8 mouse cellular contexts compared by ENCODE assay signal in genomic region chr7:30562526-30563116, GRCm38 (mm10). TPM values are rescaled to one million over a fixed set of nuclear protein-coding genes. Genes with fewer than 3 reads are reported as not detected.
DNase-seq lines count a peak whose midpoint lies in the region; ATAC-seq lines count a peak whose summit lies in the region.

No protein-coding gene starts in this region.

- WGBS in heart, embryonic 10.5 days, result under 1% methylated on average over 27 of the region's 27 CpGs
- WGBS in hindbrain, embryonic 11.5 days, result 3% methylated on average over 27 of the region's 27 CpGs
- 4% methylated on average over 27 of the region's 27 CpGs for WGBS in midbrain, embryonic 10.5 days

- H3K4me3 ChIP-seq in heart, embryonic 10.5 days, result peak overlapping the region; percentile 79
- peak overlapping the region; percentile 76 for H3K4me3 ChIP-seq in hindbrain, embryonic 11.5 days (ENCODE audit: low read depth, low read length)
- peak overlapping the region; percentile 71 for H3K4me3 ChIP-seq in midbrain, embryonic 10.5 days

- H3K27ac ChIP-seq in heart, embryonic 10.5 days, result peak overlapping the region; percentile 95
- H3K27ac ChIP-seq in hindbrain, embryonic 11.5 days (ENCODE audit: low read depth, low read length), result 0 out of 2 replicates have a peak overlapping the region, but pooled peaks have one; percentile 37
- peak overlapping the region; percentile 93 for H3K27ac ChIP-seq in midbrain, embryonic 10.5 days (replicated peaks)

- H3K9ac ChIP-seq in hindbrain, embryonic 11.5 days (ENCODE audit: low read depth, low read length), result peak overlapping the region; percentile 54

- H3K36me3 ChIP-seq in heart, embryonic 10.5 days, result peaks cover 38% of the 10 kb centered on the region
- H3K36me3 ChIP-seq in hindbrain, embryonic 11.5 days (ENCODE audit: control insufficient read depth, insufficient read depth, low read length), result no peaks in the 10 kb centered on the region
- H3K36me3 ChIP-seq in midbrain, embryonic 10.5 days, result peaks cover 39% of the 10 kb centered on the region

- no peaks in the 10 kb centered on the region for H3K27me3 ChIP-seq in heart, embryonic 10.5 days (ENCODE audit: insufficient read depth, poor library complexity, severe bottlenecking)
- H3K27me3 ChIP-seq in hindbrain, embryonic 11.5 days (ENCODE audit: control insufficient read depth, insufficient read depth, low read length), result no peaks in the 10 kb centered on the region
- H3K27me3 ChIP-seq in midbrain, embryonic 10.5 days (ENCODE audit: low read depth, poor library complexity, severe bottlenecking), result no peaks in the 10 kb centered on the region

- ATAC-seq in hindbrain, embryonic 11.5 days (ENCODE audit: low FRiP score), result peak; percentile 24; the same call in 1 of the 2 replicates

- H3K4me1 ChIP-seq in heart, embryonic 10.5 days, result peaks cover 20% of the 10 kb centered on the region
- H3K4me1 ChIP-seq in hindbrain, embryonic 11.5 days (replicated peaks; ENCODE audit: control insufficient read depth, insufficient read depth, low read length), result no peaks in the 10 kb centered on the region; the same call in 1 of the 2 replicates
- peaks cover 33% of the 10 kb centered on the region for H3K4me1 ChIP-seq in midbrain, embryonic 10.5 days

- H3K9me3 ChIP-seq in heart, embryonic 10.5 days, result no peaks in the 10 kb centered on the region
- no peaks in the 10 kb centered on the region for H3K9me3 ChIP-seq in hindbrain, embryonic 11.5 days (ENCODE audit: control insufficient read depth, low read length)
- no peaks in the 10 kb centered on the region for H3K9me3 ChIP-seq in midbrain, embryonic 10.5 days (replicated peaks)

- H3K4me2 ChIP-seq in hindbrain, embryonic 11.5 days (replicated peaks; ENCODE audit: low read depth, low read length), result peak overlapping the region; percentile 58

- DNase-seq in heart, embryonic 10.5 days (ENCODE audit: low spot score), result no peak
- DNase-seq in heart, postnatal 10 days, result no peak
- DNase-seq in thymus, postnatal 4 days, result peak; percentile 45
- no peak for DNase-seq in thymus, postnatal 0 days (ENCODE audit: low spot score)
- DNase-seq in hindbrain, embryonic 11.5 days (ENCODE audit: low spot score), result peak; percentile 46
- peak; percentile 33 for DNase-seq in midbrain, embryonic 10.5 days (ENCODE audit: low spot score)
- no peak for DNase-seq in retina, postnatal 1 day
- DNase-seq in frontal cortex, postnatal 36 days (ENCODE audit: low spot score in 2 of 2), result no peak

- intact Hi-C loops in heart, postnatal 10 days (cut with DNase I), result no loop called here

RNA-seq across cellular contexts. Expression of gene U2af1l4, which starts 0.5 kb away (rescaled TPM):
- polyA plus RNA-seq in heart, embryonic 10.5 days (2016; fragmentation: Nextera tagmentation; extraction: Ambion mirVana), result 87.8 and 90.4 TPM in 2 replicates
- total RNA-seq in heart, postnatal 10 days (2021), result 10 to 100 TPM; 67.4 to 78.2 TPM
- 101 and 112 TPM in 2 replicates for polyA plus RNA-seq in thymus, postnatal 0 days (2015; fragmentation: Nextera tagmentation; extraction: Ambion mirVana)
- 83.0 and 100.0 TPM in 2 replicates for polyA plus RNA-seq in hindbrain, embryonic 11.5 days (2014; fragmentation: Nextera tagmentation; extraction: Ambion mirVana)
- 93.2 and 99.5 TPM in 2 replicates for polyA plus RNA-seq in midbrain, embryonic 10.5 days (2016; fragmentation: Nextera tagmentation; extraction: Ambion mirVana)

RNA-seq across cellular contexts. Expression of gene Gm49396, which starts 0.5 kb away (rescaled TPM):
- polyA plus RNA-seq in heart, embryonic 10.5 days (2016; fragmentation: Nextera tagmentation; extraction: Ambion mirVana), result 9.9 and 12.3 TPM in 2 replicates
- total RNA-seq in heart, postnatal 10 days (2021), result 1 to 10 TPM; 1.7 to 1.8 TPM
- polyA plus RNA-seq in thymus, postnatal 0 days (2015; fragmentation: Nextera tagmentation; extraction: Ambion mirVana), result 8.4 and 9.8 TPM in 2 replicates
- polyA plus RNA-seq in hindbrain, embryonic 11.5 days (2014; fragmentation: Nextera tagmentation; extraction: Ambion mirVana), result 7.8 and 9.8 TPM in 2 replicates
- 17.0 and 19.6 TPM in 2 replicates for polyA plus RNA-seq in midbrain, embryonic 10.5 days (2016; fragmentation: Nextera tagmentation; extraction: Ambion mirVana)

RNA-seq across cellular contexts. Expression of gene Psenen, which starts 0.8 kb away (rescaled TPM):
- 112 and 124 TPM in 2 replicates for polyA plus RNA-seq in heart, embryonic 10.5 days (2016; fragmentation: Nextera tagmentation; extraction: Ambion mirVana)
- 10 to 100 TPM; 78.2 to 80.1 TPM for total RNA-seq in heart, postnatal 10 days (2021)
- polyA plus RNA-seq in thymus, postnatal 0 days (2015; fragmentation: Nextera tagmentation; extraction: Ambion mirVana), result 203 and 204 TPM in 2 replicates
- polyA plus RNA-seq in hindbrain, embryonic 11.5 days (2014; fragmentation: Nextera tagmentation; extraction: Ambion mirVana), result 104 and 105 TPM in 2 replicates
- polyA plus RNA-seq in midbrain, embryonic 10.5 days (2016; fragmentation: Nextera tagmentation; extraction: Ambion mirVana), result 131 and 133 TPM in 2 replicates

RNA-seq across cellular contexts. Expression of gene Igflr1, which starts 2.6 kb away (rescaled TPM):
- 2.6 and 4.1 TPM in 2 replicates for polyA plus RNA-seq in heart, embryonic 10.5 days (2016; fragmentation: Nextera tagmentation; extraction: Ambion mirVana)
- 1 to 10 TPM; 1.6 to 2.0 TPM for total RNA-seq in heart, postnatal 10 days (2021)
- polyA plus RNA-seq in thymus, postnatal 0 days (2015; fragmentation: Nextera tagmentation; extraction: Ambion mirVana), result 4.0 and 7.8 TPM in 2 replicates
- 3.0 and 3.6 TPM in 2 replicates for polyA plus RNA-seq in hindbrain, embryonic 11.5 days (2014; fragmentation: Nextera tagmentation; extraction: Ambion mirVana)
- polyA plus RNA-seq in midbrain, embryonic 10.5 days (2016; fragmentation: Nextera tagmentation; extraction: Ambion mirVana), result 4.4 and 7.2 TPM in 2 replicates

RNA-seq across cellular contexts. Expression of gene Lin37, which starts 3.0 kb away (rescaled TPM):
- 31.5 and 35.6 TPM in 2 replicates for polyA plus RNA-seq in heart, embryonic 10.5 days (2016; fragmentation: Nextera tagmentation; extraction: Ambion mirVana)
- total RNA-seq in heart, postnatal 10 days (2021), result 10 to 100 TPM; 15.0 to 23.6 TPM
- 91.1 and 96.6 TPM in 2 replicates for polyA plus RNA-seq in thymus, postnatal 0 days (2015; fragmentation: Nextera tagmentation; extraction: Ambion mirVana)
- 44.7 and 48.3 TPM in 2 replicates for polyA plus RNA-seq in hindbrain, embryonic 11.5 days (2014; fragmentation: Nextera tagmentation; extraction: Ambion mirVana)
- polyA plus RNA-seq in midbrain, embryonic 10.5 days (2016; fragmentation: Nextera tagmentation; extraction: Ambion mirVana), result 45.9 and 46.7 TPM in 2 replicates

Comparison
In these comparisons a context has a peak if more than half of its experiments do, and no peak if none do; other contexts are left out.
1. DNase-seq: peak in thymus, postnatal 4 days (single experiment), hindbrain, embryonic 11.5 days (single experiment) and midbrain, embryonic 10.5 days (single experiment); none in heart, embryonic 10.5 days (single experiment), heart, postnatal 10 days (0 of 2), thymus, postnatal 0 days (single experiment), retina, postnatal 1 day (single experiment) and frontal cortex, postnatal 36 days (0 of 2).
2. H3K27ac ChIP-seq: peak in every context shown above with its lines; median percentile 95 in heart, embryonic 10.5 days; 93 in midbrain, embryonic 10.5 days; 37 in hindbrain, embryonic 11.5 days.
3. Peak in every context shown above with its lines, with median percentiles within 50 percentile points of each other: H3K4me3 ChIP-seq.